Mouse (Mus musculus): ENCODE data around the gene Nasp. TPM values are rescaled to one million over a fixed set of nuclear protein-coding genes. Genes with fewer than 3 reads are reported as not detected.

Nasp gene
- total RNA-seq, 1 experiment from 2014 or later, result 379 TPM

DNA sequence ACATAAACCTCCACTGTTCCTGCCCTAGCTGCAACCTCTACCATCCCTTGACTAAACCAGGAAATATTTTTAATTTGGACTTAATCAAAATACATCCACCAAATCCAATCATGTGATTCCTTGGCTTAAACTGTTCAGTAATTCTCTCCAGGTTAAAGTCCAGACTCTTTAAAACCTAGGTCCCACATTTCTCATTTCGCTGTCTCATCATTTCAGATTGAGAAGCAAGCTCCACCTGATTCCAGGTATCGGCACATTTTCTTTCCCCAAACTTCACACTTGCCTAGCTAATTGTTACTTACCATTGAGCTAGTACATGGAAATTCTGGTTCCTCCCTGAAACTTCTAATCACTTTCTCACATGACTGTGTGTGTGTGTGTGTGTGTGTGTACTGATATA lies 21.7 kb upstream of the Nasp start:
- no peak for ATAC-seq (replicated peaks in 1 of 2; ENCODE audit: insufficient read depth in 1 of 2, low FRiP score in 2 of 2, low TSS enrichment in 1 of 2, low read depth in 1 of 2, poor library complexity in 2 of 2, severe bottlenecking in 2 of 2)

- no peak for ATAC-seq (replicated peaks in 1 of 2; ENCODE audit: insufficient read depth in 1 of 2, low FRiP score in 2 of 2, low TSS enrichment in 1 of 2, low read depth in 1 of 2, poor library complexity in 2 of 2, severe bottlenecking in 2 of 2)
Observed at GRCm38 (mm10) chr4:116645624-116646023, 17.9 kb upstream of the Nasp start.

GRCm38 (mm10) chr4:116644326-116644725 lies 16.6 kb upstream of the Nasp start:
- peak; percentile 71 to 72 for ATAC-seq (replicated peaks in 1 of 2; ENCODE audit: insufficient read depth in 1 of 2, low FRiP score in 2 of 2, low TSS enrichment in 1 of 2, low read depth in 1 of 2, poor library complexity in 2 of 2, severe bottlenecking in 2 of 2)

DNA sequence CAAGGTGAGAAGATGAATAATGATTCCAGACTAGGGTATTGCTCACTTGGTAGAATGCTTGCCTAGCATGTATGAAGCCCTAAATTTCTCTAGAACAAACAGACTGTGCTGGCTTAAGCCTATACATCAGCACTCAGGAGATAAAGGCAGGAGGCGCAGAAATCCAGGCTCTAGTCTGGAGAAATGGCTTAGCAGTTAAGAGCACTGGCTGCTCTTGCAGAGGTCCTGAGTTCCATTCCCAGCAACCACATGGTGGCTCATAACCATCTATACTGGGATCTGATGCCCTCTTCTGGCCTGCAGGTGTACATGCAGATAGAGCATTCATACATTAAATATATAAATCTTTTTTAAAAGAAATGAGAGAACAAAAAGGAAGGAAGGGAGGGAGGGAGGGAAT lies 14.3 kb upstream of the Nasp start:
- ATAC-seq (replicated peaks in 1 of 2; ENCODE audit: insufficient read depth in 1 of 2, low FRiP score in 2 of 2, low TSS enrichment in 1 of 2, low read depth in 1 of 2, poor library complexity in 2 of 2, severe bottlenecking in 2 of 2), result no peak

DNA sequence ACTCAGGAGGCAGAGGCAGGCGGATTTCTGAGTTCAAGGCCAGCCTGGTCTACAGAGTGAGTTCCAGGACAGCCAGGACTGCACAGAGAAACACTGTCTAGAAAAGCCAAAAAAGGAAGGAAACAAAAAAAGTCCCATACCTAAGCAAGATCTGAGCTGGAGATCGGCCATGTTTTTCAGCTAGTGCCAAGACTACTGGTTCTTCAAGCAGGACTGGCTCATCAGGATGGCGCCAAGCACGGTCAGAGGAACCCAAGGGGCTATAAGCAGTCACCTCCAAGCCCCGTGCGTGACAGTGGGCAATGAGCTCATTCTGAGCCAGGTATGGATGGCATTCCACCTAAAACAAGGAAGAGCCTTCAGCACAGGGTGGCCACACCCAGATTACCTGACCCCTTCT lies 11.1 kb upstream of the Nasp start:
- no peak for ATAC-seq (replicated peaks in 1 of 2; ENCODE audit: insufficient read depth in 1 of 2, low FRiP score in 2 of 2, low TSS enrichment in 1 of 2, low read depth in 1 of 2, poor library complexity in 2 of 2, severe bottlenecking in 2 of 2)

GRCm38 (mm10) chr4:116635197-116635596 lies 7.5 kb upstream of the Nasp start:
- no peak for ATAC-seq (replicated peaks in 1 of 2; ENCODE audit: insufficient read depth in 1 of 2, low FRiP score in 2 of 2, low TSS enrichment in 1 of 2, low read depth in 1 of 2, poor library complexity in 2 of 2, severe bottlenecking in 2 of 2)

- peak; percentile 57 to 82 for ATAC-seq (replicated peaks in 1 of 2; ENCODE audit: insufficient read depth in 1 of 2, low FRiP score in 2 of 2, low TSS enrichment in 1 of 2, low read depth in 1 of 2, poor library complexity in 2 of 2, severe bottlenecking in 2 of 2)
Observed at GRCm38 (mm10) chr4:116627359-116627716, 403 bp downstream of the Nasp start.

DNA sequence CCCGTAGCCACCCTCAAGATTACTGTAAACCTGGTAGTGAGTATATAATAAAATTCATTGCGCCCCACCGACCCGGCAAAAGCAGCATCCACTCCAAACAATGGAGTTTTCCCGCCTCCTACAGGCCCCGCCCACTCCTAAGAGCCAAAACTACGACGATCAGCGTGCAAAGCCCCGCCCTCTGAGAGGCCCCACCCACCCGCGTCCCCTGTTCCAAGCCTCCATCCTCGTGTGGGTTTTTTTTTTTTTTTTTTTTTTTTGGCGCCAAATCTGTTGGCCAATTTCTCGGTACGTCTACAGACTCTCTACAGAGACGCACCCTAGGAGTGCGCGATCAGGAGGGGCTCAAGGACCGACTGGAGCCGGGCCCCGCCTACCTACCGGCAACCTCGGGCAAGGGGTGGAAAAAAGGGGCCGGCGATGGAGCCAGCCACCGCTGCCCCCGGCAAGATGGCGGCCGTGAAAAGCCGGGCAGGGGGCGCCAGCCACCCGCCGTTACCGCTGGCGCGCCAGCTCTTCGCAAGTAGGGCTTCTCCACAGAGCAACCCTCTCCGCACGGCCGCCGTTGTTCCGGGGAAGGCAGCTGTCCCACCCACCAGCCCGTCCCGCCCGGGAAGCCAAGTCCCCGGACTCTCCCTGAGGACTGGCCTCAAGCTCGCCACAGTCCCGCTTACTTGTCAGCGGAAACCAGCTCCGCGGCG lies 933 bp downstream of the Nasp start:
- ATAC-seq (replicated peaks in 1 of 2; ENCODE audit: insufficient read depth in 1 of 2, low FRiP score in 2 of 2, low TSS enrichment in 1 of 2, low read depth in 1 of 2, poor library complexity in 2 of 2, severe bottlenecking in 2 of 2), result peak; percentile 57 to 79

DNA sequence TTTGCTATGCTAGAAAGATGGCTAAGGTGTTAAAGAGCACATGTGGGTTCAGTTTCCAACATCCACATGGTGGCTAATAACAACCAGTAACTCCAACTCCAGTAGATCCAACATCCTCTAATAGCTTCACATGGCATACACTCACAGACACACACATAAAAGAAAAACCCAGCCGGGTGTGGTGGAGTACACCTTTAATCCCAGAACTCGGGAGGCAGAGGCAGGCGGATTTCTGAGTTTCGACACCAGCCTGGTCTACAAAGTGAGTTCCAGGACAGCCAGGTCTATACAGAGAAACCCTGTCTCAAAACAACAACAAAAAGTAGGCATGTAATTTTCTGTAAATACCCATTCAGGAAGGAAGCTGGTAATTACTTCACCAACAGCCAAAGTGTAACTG lies 2.9 kb downstream of the Nasp start:
- no peak for ATAC-seq (replicated peaks in 1 of 2; ENCODE audit: insufficient read depth in 1 of 2, low FRiP score in 2 of 2, low TSS enrichment in 1 of 2, low read depth in 1 of 2, poor library complexity in 2 of 2, severe bottlenecking in 2 of 2)

- ATAC-seq (replicated peaks in 1 of 2; ENCODE audit: insufficient read depth in 1 of 2, low FRiP score in 2 of 2, low TSS enrichment in 1 of 2, low read depth in 1 of 2, poor library complexity in 2 of 2, severe bottlenecking in 2 of 2), result no peak
Observed at GRCm38 (mm10) chr4:116615237-116615636, 12.5 kb downstream of the Nasp start.

DNA sequence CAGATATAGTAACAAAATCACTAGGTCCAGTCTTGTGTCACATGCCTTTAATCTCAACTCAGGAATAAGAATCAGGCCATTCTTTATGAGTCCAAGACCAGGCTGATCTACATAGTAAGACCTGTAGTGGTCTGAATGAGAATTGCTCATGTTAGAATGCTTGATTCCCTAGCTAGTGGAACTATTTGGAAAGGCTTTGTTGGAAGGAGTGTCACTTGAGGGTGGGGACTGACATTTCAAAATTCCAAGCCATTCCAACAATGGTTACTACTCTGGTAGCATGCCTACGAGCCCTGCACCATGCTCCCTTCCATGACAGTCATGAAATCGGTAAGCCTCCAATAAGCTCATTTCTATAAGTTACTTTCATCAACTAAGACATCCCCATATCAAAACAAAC lies 15.1 kb downstream of the Nasp start:
- no peak for ATAC-seq (replicated peaks in 1 of 2; ENCODE audit: insufficient read depth in 1 of 2, low FRiP score in 2 of 2, low TSS enrichment in 1 of 2, low read depth in 1 of 2, poor library complexity in 2 of 2, severe bottlenecking in 2 of 2)

DNA sequence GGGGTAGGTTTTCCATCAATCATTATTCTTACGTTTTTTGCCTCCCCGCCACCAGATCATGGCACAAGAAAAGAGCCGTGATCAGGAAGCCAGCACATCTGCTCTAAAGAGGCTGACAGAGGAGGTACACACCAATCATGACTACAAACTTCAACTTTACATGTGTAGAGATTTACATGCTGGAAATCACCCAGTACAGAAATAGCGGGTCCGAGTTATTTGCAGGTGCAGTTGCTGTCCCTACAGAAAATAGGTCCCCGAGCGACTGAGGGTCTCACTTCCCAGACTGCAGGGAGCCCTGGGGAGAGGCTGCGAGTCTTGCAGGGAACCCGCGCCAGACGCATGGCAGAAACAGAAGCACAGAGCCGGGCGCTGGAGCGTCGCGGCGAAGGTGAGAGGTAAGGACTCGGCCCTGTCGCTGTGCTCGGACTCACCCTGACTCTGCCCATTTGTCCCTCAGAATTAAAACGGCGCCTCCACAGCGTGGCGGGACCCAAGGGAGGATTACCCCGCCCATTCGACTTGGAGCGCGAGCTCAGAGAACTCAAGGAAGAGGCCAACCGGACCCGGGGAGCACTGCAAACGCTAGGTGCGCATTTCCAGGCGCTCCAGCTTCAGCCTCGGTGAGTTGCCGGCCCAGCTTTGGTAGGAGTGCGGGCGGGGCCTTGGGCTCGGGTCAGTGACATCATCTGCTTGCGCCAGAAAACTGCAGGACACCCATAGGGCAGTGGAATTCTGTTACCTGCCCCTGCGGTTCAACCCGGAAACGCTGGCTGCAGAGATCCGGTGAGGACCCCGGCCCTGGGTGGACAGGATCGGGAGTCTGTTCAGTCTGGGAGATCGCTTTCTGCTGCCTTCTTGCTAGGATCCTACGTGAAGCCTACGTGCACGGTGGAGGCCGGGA lies 30.5 kb downstream of the Nasp start:
- ATAC-seq (replicated peaks in 1 of 2; ENCODE audit: insufficient read depth in 1 of 2, low FRiP score in 2 of 2, low TSS enrichment in 1 of 2, low read depth in 1 of 2, poor library complexity in 2 of 2, severe bottlenecking in 2 of 2), result peak; percentile 95 to 96

- no peak for ATAC-seq (replicated peaks in 1 of 2; ENCODE audit: insufficient read depth in 1 of 2, low FRiP score in 2 of 2, low TSS enrichment in 1 of 2, low read depth in 1 of 2, poor library complexity in 2 of 2, severe bottlenecking in 2 of 2)
Observed at GRCm38 (mm10) chr4:116596379-116596778, 31.4 kb downstream of the Nasp start, which contains the start of gene Ccdc17. Ccdc17 (plus strand) TSS chr4:116596654.

GRCm38 (mm10) chr4:116595793-116596192 lies 31.9 kb downstream of the Nasp start:
- no peak for ATAC-seq (replicated peaks in 1 of 2; ENCODE audit: insufficient read depth in 1 of 2, low FRiP score in 2 of 2, low TSS enrichment in 1 of 2, low read depth in 1 of 2, poor library complexity in 2 of 2, severe bottlenecking in 2 of 2)

- no peak for ATAC-seq (replicated peaks in 1 of 2; ENCODE audit: insufficient read depth in 1 of 2, low FRiP score in 2 of 2, low TSS enrichment in 1 of 2, low read depth in 1 of 2, poor library complexity in 2 of 2, severe bottlenecking in 2 of 2)
Observed at GRCm38 (mm10) chr4:116558151-116558882, 69.4 kb downstream of the Nasp start.

- ATAC-seq (replicated peaks in 1 of 2; ENCODE audit: insufficient read depth in 1 of 2, low FRiP score in 2 of 2, low TSS enrichment in 1 of 2, low read depth in 1 of 2, poor library complexity in 2 of 2, severe bottlenecking in 2 of 2), result peak; percentile 77 to 89
Observed at GRCm38 (mm10) chr4:116557306-116558121, 70.2 kb downstream of the Nasp start, which contains the start of gene Gpbp1l1. Gpbp1l1 (plus strand) TSS chr4:116557658.
